Mouse (Mus musculus) stomach, postnatal 0 days (tissue): Measurements from ENCODE around the gene Necap2.

ENCODE experiments used
- CTCF ChIP-seq: IDR thresholded peaks from 2 replicates; pipeline ENCODE4 v1.5.1; 2016; ENCODE audit warnings: antibody characterized with exemption, low read depth, mild to moderate bottlenecking, moderate library complexity
- EP300 ChIP-seq: optimal IDR thresholded peaks from 2 replicates; pipeline ENCODE3; 2016; ENCODE audit warnings: antibody characterized with exemption

- TF ChIP-seq CTCF, result no peak
- no peak for TF ChIP-seq EP300
Measured at GRCm38 (mm10) chr4:141088714-141089113, 10.6 kb upstream of the Necap2 start.
